Mouse (Mus musculus) pancreas, adult 10 weeks (tissue): Measurements from ENCODE around the gene Otx1. TPM values are rescaled to one million over a fixed set of nuclear protein-coding genes. Genes with fewer than 3 reads are reported as not detected.

Source experiments
- polyA plus RNA-seq: library from polyadenylated mRNA; stranded (reverse); fragments of 350-450 nt; fragmentation: Illumina TruSeq; extraction: RNeasy Lipid Tissue Mini Kit (QIAGEN cat#74804); gene quantifications from one replicate; pipeline ENCODE4 v1.2.3, GENCODE M21; 2015; ENCODE audit warnings: low read depth, low replicate concordance; ENCODE audit not compliant: insufficient read depth

Gene Otx1
- polyA plus RNA-seq = not detected

DNA sequence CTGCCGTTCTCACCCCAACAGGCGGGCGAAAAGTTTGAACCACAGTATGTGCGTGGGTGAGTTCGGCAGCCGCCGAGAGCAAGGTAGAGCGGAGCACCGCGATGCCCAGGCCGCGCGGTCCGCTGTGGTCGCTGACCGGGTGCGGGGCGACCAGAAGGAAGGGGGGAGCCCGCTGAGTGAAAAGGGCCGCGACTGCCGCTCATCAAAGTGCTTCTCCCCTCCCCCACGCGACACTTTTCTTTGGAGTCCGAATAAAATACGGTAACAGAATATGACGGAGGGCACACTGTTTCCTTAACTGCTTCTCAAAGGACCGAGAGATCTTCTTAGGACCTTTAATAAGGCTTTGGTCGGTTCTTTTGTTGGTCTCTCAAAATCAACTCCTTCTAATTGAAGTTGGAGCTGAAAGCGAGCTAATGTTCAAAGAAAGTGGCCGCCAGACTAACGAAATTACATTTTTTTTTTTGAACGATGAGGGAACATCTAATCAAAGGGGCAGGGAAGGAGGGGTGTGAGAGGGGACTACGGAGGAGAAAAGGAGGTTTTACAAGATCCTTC, at the start of gene Otx1:
Gene Otx1, minus strand, starts transcription at position 115 of the 558 bp plus-strand sequence.

